Mouse (Mus musculus): ENCODE data around the gene Olfr1392.

DNA sequence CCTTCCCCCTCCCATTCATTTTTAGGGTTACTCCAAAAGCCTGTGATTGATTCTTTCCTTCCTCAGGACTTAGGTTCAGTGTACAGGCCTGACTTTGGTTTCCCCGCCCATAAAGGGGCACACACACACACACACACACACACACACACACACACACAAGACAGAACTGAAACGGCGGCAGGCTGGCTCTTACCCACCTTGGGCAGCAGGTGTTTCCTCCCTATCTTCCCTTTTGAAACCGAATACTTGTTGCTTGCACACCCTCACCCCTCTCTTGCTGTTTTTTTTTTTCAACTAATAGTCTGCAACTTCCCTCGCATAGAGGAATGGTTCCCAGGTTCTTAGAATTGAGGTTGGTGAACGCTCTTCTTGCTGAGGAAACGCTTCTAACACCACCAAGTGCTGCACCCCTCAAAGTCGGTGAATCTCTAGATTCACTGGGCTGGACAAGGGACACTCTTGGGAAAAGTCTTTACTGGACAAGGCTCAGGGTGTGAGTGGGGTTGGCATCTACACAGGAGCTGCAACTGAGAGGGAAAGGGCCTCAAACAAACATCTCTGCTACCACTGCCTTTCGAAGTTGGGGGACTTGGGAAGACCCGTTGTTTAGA lies 35.2 kb upstream of the Olfr1392 start:
- TF ChIP-seq CTCF (IDR thresholded peaks at IDR 0.05; ENCODE audit: control insufficient read depth, insufficient read depth, insufficient replicate concordance, low read depth, low read length) (no peak), POLR2A (IDR thresholded peaks at IDR 0.05; ENCODE audit: control insufficient read depth, low read depth, low read length) (no peak)

Measured in testis, adult 2 months (tissue).